Mouse (Mus musculus) stomach, postnatal 0 days (tissue): ENCODE measurements around the gene Efcab8.
"Not testable (repeated sequence)": the region's sequence is repeated elsewhere in the genome, so short reads cannot be mapped to it uniquely, and the experiment has no call there.

Experiments
- CTCF ChIP-seq: IDR thresholded peaks from 2 replicates; pipeline ENCODE4 v1.5.1; 2016; ENCODE audit warnings: antibody characterized with exemption, low read depth, mild to moderate bottlenecking, moderate library complexity
- EP300 ChIP-seq: optimal IDR thresholded peaks from 2 replicates; pipeline ENCODE3; 2016; ENCODE audit warnings: antibody characterized with exemption

DNA sequence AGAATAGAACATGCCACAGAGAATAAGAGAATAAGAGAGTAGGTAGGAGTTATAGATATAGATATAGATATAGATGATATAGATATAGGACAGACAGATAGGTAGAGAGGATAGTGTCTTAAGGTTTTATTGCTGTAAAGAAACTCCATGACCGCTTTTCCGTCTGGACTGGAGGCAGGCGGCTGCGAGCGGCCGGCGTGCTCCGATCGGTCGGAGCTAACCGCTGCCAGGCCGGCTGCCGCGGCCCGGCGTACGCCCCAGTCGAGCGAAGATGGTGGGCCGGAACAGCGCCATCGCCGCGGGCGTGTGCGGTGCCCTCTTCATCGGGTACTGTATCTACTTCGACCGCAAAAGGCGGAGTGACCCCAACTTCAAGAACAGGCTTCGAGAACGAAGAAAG, 46.2 kb downstream of the Efcab8 start:
- TF ChIP-seq CTCF, EP300: not testable (repeated sequence)
